Mouse (Mus musculus) colon, adult 2 months (tissue): ENCODE results near the gene Fam234b. TPM values are rescaled to one million over a fixed set of nuclear protein-coding genes. Genes with fewer than 3 reads are reported as not detected.

Experiments used
- polyA plus RNA-seq: library from polyadenylated mRNA; depleted of rRNA; stranded (reverse); fragments of >200 nt; gene quantifications from 2 replicates; pipeline ENCODE4 v1.2.3, GENCODE M21; 2012; rRNA removed

The Fam234b gene
- 2.2 and 2.6 TPM in 2 replicates for polyA plus RNA-seq

GRCm38 (mm10) chr6:135197921-135198532, at the start of gene Fam234b, which contains the start of gene Hebp1:
Gene Fam234b (plus strand): TSS chr6:135197977.
Gene Hebp1 (minus strand): TSS chr6:135198022.

GRCm38 (mm10) chr6:135254153-135254552, 56.4 kb downstream of the Fam234b start, which contains the start of gene Gsg1:
Gene Gsg1 (minus strand): TSS chr6:135254351.

Other genes starting within 250 kb of the Fam234b start
- 1.4 and 1.7 TPM in 2 replicates for gene Apold1, start 216.3 kb upstream of the Fam234b start, polyA plus RNA-seq
- 27.1 and 32.8 TPM in 2 replicates for gene Ddx47, start 186.4 kb upstream of the Fam234b start, polyA plus RNA-seq
- gene Gprc5a, start 132.3 kb upstream of the Fam234b start, polyA plus RNA-seq = 107 and 117 TPM in 2 replicates
- gene Gprc5d, start 79.7 kb upstream of the Fam234b start, polyA plus RNA-seq = 0.08 and 0.38 TPM in 2 replicates
- 4.2 and 7.5 TPM in 2 replicates for gene Hebp1, start within 50 bp of the Fam234b start, polyA plus RNA-seq
- 0.48 and 0.59 TPM in 2 replicates for gene Gsg1, start 56.4 kb downstream of the Fam234b start, polyA plus RNA-seq
- 0.12 and 0.37 TPM in 2 replicates for gene Pbp2, start 112.4 kb downstream of the Fam234b start, polyA plus RNA-seq
- gene Emp1, start 164.6 kb downstream of the Fam234b start, polyA plus RNA-seq = 208 and 300 TPM in 2 replicates